Mouse (Mus musculus) cerebellum, postnatal 14 days (tissue): ENCODE results near the gene Chrna9.
A peak's percentile ranks its signal among the peaks of the same experiment; 100 is the strongest.
"Not testable (repeated sequence)": the region's sequence is repeated elsewhere in the genome, so short reads cannot be mapped to it uniquely, and the experiment has no call there.

Experiments used
- DNase-seq, 2 experiments: peaks; one replicate each; pipeline ENCODE4 v3.0.0; 2021; ENCODE audit warnings: mixed read lengths in 2 of 2

Chrna9 gene

DNA sequence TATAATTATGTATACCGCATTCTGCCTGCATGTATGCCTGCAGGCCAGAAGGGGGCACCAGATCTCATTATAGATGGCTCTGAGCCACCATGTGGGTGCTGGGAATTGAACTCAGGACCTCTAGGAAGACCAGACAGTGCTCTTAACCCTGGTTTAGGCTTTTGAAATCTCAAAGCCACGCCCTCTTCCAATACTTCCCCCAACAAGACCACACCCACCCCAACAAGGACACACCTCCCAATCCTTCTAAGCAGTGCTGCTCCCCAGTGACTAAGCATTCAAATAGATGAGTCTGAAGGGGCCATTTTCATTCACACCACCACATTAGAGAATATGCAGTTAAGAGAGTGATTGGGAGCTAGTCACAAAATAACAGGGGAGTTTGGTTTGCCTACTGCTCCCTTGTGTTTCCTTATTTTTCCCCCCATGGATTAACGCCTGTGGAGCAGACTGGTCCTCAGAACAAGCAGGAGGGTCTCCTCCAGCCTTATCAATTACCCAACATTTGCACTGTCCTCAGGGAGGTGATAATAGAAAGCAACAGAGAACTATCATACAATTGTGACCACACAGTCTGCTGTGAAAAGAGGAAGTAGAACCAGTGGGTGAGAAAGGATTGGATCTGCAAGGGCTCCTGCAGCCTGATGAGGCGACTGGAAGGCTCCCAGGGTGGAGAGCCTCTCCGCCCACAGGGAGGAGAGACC lies 25.3 kb downstream of the Chrna9 start:
- DNase-seq = no peak

DNA sequence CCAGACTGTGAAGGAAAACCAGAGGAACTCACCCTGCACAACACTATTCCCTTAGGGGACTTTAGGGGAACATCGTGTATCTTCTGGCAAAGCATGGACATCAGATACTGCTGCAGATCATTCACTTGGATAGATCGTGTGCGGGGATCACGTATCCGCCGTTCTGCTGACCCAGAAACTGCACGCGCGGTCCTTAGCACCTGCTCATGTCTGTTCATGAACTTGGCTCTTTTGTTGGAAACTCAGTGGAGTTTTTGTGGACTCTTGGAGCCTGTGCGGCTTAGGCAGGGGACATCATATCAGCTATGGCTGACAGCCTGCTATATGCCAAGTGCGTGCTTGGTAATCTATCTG lies 25.9 kb downstream of the Chrna9 start:
- no peak for DNase-seq

DNA sequence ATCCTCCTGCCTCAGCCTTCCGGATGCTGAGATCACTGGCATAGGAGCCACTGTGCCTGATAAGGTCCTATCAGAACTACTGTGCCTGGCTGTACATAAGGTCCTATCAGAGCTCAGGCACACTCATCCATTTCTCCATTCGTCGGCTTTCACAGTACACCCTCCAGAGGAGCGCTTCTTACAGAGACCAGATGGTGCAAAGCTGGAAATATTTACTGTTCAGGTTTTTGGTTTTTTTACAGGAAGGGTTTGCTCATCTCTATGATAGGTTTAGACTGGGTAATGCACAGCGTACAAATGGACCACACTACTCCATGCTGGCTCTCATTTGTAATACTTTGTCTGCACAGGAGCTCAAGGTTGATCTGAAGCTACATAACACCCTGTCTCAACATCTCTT lies 28.6 kb downstream of the Chrna9 start:
- no peak for DNase-seq

DNA sequence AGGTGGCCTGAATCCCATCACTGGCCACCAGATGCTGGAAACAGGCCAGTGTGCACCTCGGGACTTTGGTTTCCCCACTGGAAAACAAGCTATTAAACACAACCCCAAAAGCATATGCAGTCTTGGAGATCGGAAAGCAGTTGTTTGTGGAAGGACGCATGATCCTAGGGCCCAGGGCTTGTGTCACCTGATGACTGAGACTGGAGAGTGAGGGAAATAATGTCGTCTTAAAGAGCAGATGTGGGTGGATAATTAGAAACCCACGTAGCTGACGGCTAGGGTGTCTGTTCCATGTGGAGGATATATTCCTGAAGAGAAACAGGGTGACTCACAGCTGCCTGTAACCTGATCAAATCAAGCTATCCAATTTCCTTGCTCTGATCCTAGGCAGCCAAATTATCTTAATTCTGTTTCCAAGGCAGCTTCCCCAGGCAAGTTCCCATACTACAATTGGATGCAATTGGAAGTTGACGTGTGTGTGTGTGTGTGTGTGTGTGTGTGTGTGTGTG lies 31.1 kb downstream of the Chrna9 start:
- DNase-seq = no peak

DNA sequence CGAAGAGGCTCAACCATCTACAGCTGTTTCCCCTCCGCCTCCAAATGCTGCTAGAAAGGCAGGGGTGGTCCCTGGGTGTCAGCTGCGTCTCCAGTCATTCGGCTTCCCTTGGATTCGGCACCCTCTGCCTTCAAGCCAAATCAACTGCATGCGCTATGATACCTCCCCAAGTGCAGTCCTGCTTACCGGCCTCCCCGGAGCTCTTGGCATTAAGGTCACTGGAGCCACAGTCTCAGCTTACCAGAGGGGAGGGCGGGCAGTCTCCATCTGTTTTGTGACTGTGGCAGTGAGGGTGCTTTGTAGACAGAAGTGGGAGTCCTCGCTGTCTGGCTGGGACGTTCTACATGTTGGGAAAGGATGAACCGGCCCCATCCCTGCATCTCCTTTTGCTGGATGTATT lies 32.4 kb downstream of the Chrna9 start:
- no peak for DNase-seq

DNA sequence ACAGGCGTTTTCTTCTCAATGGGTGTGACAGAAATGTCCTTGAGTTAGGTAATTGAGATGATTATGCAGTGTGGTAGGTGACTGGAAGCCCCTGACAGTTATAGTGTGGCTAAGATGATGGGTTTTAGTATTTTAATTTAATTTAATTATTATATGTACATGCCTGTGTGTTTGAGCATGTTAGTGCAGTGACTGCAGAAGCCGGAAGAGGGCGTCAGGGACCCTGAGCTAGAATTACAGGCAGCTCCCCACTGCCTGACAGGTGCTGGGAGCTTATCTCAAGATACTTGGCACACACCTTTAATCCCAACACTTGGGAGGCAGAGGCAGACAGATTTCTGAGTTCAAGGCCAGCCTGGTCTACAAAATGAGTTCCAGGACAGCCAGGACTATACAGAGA lies 33.3 kb downstream of the Chrna9 start:
- no peak for DNase-seq

DNA sequence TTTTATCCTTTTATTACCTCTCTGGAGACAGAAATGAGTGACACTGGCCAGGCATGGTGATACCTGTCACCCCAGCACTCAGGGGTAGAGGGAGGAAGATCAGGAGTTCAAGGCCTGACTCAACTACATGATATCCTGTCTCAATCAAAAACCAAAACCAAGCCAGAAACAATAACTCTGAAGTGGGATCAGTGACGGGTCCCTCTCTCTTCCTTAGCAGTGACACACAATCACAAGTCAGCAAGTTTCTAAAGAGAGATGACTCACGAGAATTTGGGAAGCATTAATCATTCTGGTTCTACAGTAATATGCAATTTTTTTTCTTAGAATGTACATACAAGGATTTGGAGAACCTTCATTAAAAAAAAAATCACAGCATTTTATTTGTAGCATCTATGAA lies 38.5 kb downstream of the Chrna9 start:
- DNase-seq = no peak

DNA sequence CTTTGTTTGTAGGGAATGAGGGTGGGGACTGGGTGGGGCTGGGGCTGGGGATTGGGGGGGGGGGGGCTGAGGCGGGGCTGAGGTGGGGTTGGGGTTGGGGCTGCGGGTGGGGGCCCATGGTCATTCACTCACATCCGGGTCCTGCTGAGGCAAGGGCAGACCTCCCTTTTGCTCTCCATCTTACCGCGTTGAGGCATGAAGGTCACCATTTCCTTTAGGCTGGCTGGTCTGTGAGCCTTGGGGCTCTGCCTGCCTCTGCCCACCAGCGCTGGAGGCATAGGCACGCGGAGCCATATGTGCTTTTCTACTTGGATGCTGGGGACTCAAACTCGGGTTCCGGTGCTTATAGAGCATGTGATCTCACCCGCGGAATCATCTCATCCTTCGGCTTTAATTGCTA lies 41.0 kb downstream of the Chrna9 start:
- no peak for DNase-seq

DNA sequence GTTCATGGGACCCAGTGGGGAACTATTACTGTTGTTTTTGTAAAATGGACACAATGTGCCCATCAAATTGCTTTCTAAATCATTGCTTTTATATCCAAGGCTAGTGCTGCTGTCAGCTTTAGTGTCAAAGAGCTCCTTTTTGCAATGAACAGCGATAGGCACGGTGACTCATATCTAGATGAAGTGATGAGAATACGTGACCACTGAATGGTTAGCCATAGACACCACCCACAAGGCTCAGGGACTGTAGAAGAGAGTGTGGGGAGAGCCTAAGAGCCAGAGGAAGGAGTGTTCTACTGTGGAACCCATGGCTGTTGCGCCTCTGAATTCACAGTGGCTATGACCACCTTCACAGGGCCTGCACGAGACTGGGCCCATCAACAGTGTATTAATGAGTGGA lies 51.7 kb downstream of the Chrna9 start:
- no peak for DNase-seq

DNA sequence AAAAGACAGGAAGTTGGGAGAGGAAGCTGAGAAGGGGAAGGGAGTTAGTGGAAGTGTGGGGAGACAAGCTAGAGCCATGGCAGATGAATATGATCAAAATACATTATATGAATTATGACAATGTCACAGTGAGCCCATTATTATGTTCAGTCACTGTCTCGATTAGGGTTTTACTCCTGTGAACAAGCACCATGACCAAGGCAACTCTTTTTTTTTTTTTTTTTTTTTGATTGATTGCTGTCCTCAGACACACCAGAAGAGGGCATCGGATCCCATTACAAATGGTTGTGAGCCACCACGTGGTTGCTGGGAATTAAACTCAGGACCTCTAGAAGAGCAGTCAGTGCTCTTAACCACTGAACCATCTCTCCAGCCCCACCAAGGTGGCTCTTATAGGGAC lies 52.3 kb downstream of the Chrna9 start:
- not testable (repeated sequence) for DNase-seq

DNA sequence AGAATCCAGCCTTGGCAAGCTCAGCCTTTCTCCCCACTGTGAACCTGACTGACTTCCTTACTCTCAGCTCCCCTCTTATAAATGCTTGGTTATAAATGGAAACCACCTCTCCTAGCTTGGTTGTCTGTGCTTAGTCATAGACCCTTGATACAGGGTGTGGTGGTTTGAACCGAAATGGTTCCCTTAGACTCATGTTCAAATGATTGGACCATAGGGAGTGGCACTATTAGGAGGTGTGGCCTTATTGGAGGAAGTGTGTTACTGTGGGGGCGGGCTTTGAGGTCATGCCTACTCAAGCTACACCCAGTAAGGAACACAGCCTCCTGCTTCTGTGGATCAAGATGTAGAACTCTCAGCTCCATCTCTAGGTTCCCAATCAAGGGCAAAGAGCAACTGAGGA lies 56.5 kb downstream of the Chrna9 start:
- no peak for DNase-seq

DNA sequence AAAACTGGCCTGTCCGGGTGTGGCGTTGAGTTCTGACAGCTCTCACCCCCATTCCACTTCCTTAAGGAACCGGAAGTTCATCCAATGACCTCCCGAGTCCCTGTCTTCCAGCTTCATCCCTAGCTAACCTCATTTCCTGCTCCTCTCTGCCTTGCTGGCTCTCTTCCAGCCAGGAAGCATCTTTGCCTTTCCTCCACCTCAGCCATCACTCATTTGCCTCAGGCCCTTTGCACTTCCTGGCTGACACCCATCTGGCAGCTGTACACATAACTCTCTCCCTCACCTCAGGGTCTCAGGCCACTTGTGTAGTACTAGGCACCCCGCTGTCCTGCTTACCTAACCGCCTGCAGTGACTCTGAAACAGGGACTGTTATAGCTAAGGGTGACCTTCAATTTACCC lies 59.9 kb downstream of the Chrna9 start:
- DNase-seq = peak in 1 of 2 experiments; percentile 7

DNA sequence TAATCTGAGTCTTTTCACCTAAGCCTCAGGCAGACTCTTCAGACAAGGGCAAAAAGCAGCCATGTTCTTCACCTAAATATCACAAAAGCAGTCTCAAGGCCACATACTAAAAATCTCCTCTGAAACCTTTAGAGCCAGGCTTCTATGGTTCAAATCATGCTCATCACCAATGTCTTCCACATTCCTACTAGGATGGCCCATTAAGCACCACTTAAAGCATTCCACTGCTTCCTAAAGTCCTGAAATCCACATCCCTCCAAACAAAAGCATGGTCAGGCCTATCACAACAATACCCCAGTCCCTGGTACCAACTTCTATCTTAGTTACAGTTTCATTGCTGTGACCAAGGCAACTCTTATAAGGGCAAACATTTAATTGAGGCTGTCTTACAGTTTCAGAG lies 63.1 kb downstream of the Chrna9 start:
- DNase-seq = no peak

DNA sequence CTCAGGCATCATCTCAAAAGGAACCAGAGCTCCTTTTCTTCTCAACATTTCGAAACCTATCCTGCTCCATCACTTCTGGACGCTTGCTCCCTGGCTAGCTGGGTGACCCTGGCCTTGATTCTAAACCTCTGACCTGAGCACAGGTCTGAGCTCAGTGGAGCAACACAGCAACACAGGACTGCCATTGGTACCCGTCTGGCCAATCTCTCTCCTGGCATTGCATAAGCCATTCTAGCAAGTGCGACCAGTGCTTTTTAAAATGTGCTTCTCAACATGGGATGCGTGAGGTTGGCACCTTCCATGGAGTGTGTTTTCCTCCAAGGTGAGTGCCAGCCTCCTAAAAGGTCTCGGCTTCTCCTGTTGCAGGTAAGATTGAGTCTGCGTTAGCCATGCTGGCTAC lies 64.4 kb downstream of the Chrna9 start:
- peak in 1 of 2 experiments; percentile 3 for DNase-seq

DNA sequence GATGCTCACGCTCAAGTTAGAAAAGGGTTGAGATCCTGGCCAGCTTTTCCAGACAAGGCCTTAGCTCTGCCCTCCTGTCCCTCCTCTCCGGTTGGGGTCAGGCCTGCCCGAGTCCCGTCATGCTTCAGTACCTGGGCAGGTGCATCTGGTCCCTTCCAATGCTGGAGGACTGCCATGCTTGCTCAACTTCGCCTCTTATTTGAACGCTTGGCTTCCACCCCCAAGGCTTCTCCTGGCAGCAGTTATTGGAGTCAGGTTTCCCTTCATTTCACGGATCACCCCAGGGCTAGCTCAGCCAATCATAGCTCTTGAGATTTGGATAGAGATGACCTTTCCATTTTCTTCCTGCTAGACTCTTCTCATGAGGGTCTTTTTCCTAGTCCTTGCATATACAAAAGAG lies 65.4 kb downstream of the Chrna9 start:
- peak; percentile 28 to 36 for DNase-seq

DNA sequence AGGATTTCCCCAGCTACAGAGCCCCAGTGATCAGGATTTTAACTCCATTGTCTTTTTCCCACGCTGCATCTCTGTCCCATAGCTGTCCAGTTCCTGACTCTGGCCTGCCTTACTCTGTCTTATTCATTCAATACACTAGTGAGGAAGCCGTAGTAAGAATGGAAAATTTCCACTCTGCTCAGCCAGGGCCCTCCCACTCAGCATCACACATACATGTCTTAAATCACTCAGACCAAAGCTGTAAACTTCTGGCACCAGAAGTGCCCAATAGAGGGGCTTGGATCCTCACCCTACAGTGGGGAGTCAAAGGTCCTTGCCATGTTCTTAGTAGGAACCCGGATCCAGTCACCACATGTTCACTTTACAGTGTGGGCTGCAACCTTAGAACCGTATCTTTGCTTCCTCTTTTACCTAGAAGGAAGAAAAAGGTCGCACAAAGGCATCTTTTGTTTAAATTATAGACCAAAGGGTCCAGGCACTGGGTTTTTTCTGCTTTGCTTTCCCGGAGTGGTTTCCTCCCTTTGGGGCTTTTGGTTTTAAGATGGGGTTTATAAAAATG lies 65.9 kb downstream of the Chrna9 start:
- DNase-seq = no peak

DNA sequence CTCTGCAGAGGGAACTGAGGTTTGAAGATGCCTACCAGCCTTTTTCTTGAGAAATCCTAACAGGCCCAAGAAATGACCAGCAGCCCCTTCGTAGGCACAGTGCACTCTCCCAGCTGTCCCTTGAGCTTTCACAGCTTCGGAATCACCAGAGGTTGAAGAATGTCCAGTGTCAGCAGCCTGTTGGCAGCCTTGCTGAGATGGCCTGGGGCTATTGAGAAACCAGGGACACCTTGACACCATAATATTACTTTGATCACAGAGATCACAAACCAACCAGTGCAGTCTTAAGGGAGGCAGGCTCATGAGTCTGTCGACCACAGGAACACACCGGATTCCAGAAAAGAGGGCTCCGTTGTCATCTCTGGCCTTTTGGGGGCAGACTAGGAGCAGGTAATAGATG lies 66.5 kb downstream of the Chrna9 start:
- no peak for DNase-seq

DNA sequence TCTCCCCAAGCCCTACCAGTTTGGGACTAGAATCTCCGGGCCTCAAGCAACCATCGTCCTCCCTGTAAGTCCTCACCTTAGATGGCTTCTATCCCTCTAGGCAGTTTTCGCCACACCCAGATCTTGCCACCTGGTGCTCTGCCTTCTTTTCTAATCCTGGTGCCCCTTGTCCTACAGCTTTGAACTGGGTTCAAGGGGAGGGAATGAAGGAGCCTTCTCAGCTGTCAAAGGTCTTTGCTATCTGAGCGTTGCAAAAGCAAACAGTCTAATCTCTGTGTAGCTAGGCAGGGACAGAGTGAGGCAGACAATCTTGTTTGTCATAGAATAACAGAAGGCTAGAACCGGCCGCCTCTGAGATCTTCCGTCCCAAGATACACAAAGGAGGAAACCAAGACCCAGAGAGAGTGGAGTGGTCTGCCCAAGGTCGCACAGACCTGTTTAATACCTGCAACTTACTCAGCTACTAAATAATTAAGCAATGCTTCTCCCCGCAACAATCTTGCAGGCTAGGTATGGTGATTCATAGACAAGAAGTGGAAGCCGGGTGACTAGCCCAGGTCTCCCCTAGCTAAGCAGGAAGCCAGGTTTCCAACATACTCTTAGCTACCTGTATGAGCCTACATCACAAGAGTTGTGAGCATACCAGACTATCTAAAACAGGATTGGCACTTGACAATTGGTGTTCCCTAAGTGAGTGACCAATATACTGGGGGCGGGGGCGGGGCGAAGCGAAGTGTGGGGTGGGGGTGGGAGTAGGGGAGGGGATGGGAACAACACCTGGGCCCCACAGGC lies 69.6 kb downstream of the Chrna9 start, which contains the start of gene 9130230L23Rik:
TSS of gene 9130230L23Rik (minus strand) at position 152 of the 792 bp plus-strand sequence.
- DNase-seq = no peak

DNA sequence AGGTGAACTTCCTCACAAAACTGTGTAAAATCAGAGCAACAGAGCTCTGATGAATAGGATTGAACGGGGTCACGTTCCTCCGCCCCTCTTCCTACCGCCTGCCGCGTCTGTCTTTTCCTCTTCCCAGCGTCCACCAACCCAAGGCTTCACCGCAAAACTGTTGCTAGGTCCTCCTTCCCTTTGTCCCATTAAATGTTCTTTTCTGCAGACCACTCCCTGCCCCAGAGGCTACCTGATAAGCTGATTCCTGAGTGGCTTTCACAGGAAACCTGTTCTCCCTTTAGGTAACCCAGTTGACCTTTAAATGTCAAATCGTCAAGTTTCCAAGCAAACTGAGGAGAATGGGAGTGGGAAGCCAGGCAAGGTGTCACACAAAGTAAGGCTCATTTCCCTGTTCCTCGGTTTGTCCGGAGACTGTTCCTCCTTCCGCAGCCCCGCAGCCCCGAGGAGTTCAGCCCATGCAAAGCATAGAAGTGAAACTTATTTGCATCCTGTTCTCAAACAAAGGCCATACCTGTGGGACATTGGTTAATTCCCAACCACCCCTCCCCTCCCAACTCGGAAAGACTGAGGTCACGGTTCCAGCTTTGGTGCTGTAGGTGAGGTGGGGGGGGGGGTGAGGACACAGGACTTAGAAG lies 70.4 kb downstream of the Chrna9 start:
- no peak for DNase-seq

DNA sequence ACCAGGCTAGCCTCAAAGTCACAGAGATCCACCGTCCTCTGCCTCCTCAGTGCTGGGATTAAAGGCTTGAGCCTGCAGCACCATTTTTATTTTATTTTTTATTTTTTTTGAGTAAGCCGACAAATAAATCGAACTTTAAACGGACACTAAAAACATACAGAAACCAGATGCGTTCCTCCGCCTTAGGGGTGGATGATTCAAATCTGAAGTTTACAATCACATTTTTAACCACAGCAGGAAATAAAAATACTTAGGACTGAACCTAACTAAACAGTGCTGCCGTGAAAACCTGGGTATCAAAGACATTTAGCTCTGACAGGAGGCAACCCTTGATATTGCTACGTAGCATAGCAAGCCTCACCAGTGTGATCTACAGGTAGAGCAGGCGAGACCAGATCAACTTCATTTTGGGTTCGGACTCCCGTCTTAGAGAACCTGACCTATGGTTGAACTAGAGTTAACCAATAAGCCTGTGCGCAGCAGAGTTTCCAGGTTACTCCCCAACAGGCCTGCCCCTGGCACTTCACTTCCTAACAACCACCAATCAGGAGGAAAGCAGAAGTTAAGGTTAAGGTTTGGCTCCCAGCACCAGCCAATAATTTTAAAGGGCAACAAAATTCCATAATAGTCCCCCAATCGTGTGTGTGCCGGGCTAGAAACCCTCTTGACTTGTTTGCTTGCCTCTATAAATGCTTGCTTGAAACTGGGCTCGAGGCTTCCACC lies 73.7 kb downstream of the Chrna9 start:
- DNase-seq = no peak

DNA sequence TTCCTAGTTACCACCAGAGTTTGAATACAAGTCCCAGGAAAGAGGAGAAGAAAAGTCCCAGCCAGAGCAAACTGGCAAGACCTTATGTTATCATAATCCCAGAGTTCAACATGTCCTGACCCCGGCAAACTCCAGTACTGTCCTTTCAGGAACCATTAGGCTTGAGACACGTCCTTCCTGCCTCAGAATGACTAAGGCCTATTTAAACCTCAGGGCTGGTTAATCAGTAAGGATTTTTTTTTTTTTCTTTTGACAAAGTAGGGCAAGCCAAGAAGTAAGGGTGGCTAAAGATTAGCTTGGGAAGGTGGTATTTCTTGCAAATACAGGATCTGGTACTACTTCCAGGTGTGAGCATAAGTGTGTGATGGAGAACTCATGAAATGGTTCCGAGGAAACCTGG lies 79.3 kb downstream of the Chrna9 start:
- DNase-seq = no peak

DNA sequence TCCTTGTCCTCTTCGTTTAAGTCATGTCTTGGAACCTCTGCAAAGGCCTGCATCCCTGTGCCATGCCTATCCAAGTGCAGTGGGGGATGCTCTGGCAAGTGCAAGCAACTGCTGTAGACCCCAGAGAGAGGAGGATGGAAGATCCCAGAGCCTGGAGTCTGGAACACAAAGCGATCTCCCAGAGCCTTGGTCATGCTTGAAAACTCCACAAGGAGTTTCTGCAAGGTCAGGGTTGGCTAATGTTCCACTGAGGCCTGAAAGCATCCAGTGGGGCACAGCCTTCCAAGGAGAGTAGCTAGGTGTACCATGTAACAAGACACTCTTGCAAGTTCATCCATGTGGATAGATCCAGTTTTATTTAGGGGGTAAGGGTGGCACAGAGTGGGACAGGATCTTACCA lies 79.7 kb downstream of the Chrna9 start:
- no peak for DNase-seq

DNA sequence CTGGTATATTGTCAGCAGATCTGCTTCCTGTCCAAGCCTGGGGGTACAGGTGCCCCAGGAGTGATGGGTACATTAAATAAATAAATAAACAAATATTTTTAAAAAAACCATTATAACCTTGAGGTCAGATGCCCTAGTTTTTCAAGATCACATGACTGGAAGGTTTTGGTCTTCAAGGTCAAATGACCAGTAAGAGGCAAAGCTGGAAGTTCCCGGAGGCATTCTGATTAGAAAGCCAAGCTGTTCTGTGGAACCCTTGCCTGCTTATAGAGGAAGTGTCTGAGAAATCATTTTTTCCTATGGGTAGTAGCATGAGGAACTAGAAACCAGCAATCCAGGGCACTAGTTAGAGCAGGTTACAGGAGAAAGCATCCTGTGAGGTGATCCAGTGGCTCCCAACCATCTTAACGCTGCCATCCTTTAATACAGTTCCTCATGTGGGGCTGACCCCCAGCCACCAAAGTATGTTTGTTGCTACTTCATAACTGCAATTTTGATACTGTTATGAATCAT lies 80.8 kb downstream of the Chrna9 start:
- no peak for DNase-seq
